In the genomic region with DNA sequence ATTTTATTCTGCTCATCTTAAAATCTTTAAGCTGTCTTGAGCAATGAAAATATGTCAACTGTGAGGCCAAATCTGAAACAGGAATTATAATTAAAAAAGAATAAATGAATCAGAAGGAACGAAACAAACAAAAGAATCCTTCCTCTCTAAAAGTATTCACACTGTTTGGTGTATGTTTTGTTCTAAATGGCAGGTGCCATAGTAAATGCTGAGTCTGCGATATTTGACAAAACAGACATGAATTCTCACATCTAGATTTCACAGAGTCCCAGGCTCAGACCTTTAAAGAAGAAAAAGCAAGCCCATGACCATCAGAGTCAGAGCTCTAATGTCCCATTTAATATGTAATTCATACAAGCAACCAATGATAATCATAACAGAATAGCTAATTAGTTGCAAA, we compare ENCODE assay signal across 30 mouse cellular contexts.
"Had no signal": no experiment of that assay in that cellular context is flagged by ENCODE, and none has a peak within 500 bp of the region (broad histone marks: within the 10 kb centered on the region; RNA-seq: fewer than 3 reads in every experiment).

No protein-coding gene starts in this region.

- H3K27me3 ChIP-seq: limb, embryonic 12.5 days; limb, embryonic 13.5 days; limb, embryonic 15.5 days; liver, embryonic 12.5 days; liver, embryonic 13.5 days; liver, embryonic 15.5 days; lung, embryonic 15.5 days; megakaryocyte, embryonic 14.5 days; midbrain, embryonic 12.5 days; midbrain, embryonic 13.5 days; midbrain, embryonic 15.5 days; neural tube, embryonic 12.5 days had no signal

- H3K9me3 ChIP-seq: limb, embryonic 10.5 days; limb, embryonic 12.5 days; limb, embryonic 13.5 days; limb, embryonic 15.5 days; liver, embryonic 12.5 days; liver, embryonic 13.5 days; liver, embryonic 15.5 days; lung, embryonic 15.5 days; midbrain, embryonic 10.5 days; midbrain, embryonic 12.5 days; midbrain, embryonic 13.5 days; midbrain, embryonic 15.5 days; neural tube, embryonic 12.5 days had no signal

- H3K9ac ChIP-seq: limb, embryonic 12.5 days; limb, embryonic 13.5 days; limb, embryonic 15.5 days; liver, embryonic 12.5 days; liver, embryonic 13.5 days; liver, embryonic 14.5 days; liver, embryonic 15.5 days; liver, postnatal 0 days; lung, embryonic 14.5 days; lung, embryonic 15.5 days; midbrain, embryonic 12.5 days; midbrain, embryonic 13.5 days; midbrain, embryonic 15.5 days; neural tube, embryonic 12.5 days had no signal

- H3K4me2 ChIP-seq: limb, embryonic 12.5 days; limb, embryonic 13.5 days; limb, embryonic 15.5 days; liver, embryonic 11.5 days; liver, embryonic 12.5 days; liver, embryonic 13.5 days; liver, embryonic 15.5 days; lung, embryonic 14.5 days; lung, embryonic 15.5 days; midbrain, embryonic 11.5 days; midbrain, embryonic 12.5 days; midbrain, embryonic 13.5 days; midbrain, embryonic 15.5 days; neural tube, embryonic 12.5 days had no signal

- DNase-seq: left cerebral cortex, postnatal 4 days; liver; liver, embryonic 13.5 days; liver, postnatal 0 days; lung, adult 18-20 months; lung, adult 2 months; lung, embryonic 14.5 days; lung, postnatal 10 days; lung, postnatal 14 days; lung, postnatal 36 days; lung, postnatal 4 days; midbrain, embryonic 14.5 days had no signal

- H3K4me3 ChIP-seq: limb, embryonic 10.5 days; limb, embryonic 12.5 days; limb, embryonic 13.5 days; limb, embryonic 15.5 days; liver, embryonic 12.5 days; liver, embryonic 13.5 days; liver, embryonic 15.5 days; lung, embryonic 15.5 days; megakaryocyte, embryonic 14.5 days; midbrain, embryonic 10.5 days; midbrain, embryonic 12.5 days; midbrain, embryonic 13.5 days; midbrain, embryonic 15.5 days; myocyte; neural tube, embryonic 12.5 days had no signal

- H3K4me1 ChIP-seq: limb, embryonic 10.5 days; limb, embryonic 12.5 days; limb, embryonic 13.5 days; limb, embryonic 15.5 days; liver, embryonic 12.5 days; liver, embryonic 13.5 days; liver, embryonic 15.5 days; lung, embryonic 15.5 days; megakaryocyte, embryonic 14.5 days; midbrain, embryonic 10.5 days; midbrain, embryonic 12.5 days; midbrain, embryonic 13.5 days; midbrain, embryonic 15.5 days; neural tube, embryonic 12.5 days had no signal

- H3K27ac ChIP-seq: limb, embryonic 10.5 days; limb, embryonic 12.5 days; limb, embryonic 13.5 days; limb, embryonic 15.5 days; liver, embryonic 12.5 days; liver, embryonic 13.5 days; liver, embryonic 14.5 days; liver, embryonic 15.5 days; lung, embryonic 15.5 days; macrophage; midbrain, embryonic 10.5 days; midbrain, embryonic 12.5 days; midbrain, embryonic 13.5 days; midbrain, embryonic 15.5 days; neural tube, embryonic 12.5 days had no signal

- H3K36me3 ChIP-seq: limb, embryonic 10.5 days; limb, embryonic 12.5 days; limb, embryonic 13.5 days; limb, embryonic 15.5 days; liver, embryonic 12.5 days; liver, embryonic 13.5 days; liver, embryonic 15.5 days; lung, embryonic 15.5 days; midbrain, embryonic 10.5 days; midbrain, embryonic 12.5 days; midbrain, embryonic 13.5 days; midbrain, embryonic 15.5 days; neural tube, embryonic 12.5 days had no signal
